Mouse (Mus musculus) embryonic facial prominence, embryonic 12.5 days (tissue): ENCODE data around the gene Gsdma3. TPM values are rescaled to one million over a fixed set of nuclear protein-coding genes. Genes with fewer than 3 reads are reported as not detected.

Experiments used
- ATAC-seq: fragments of 200-750 bp; cut with Nextera tagmentation; 2 replicates; pipeline ENCODE4 v1.8.0; 2017; ENCODE audit not compliant: insufficient number of reproducible peaks, insufficient read depth, low FRiP score, low TSS enrichment
- H3K27ac ChIP-seq: fragments of 300-500 bp; sonication (generic); 2 replicates; pipeline ENCODE4 v1.5.1; 2016; ENCODE audit warnings: mild to moderate bottlenecking
- H3K27me3 ChIP-seq: fragments of 300-500 bp; sonication (generic); 2 replicates; pipeline ENCODE4 v1.6.1; 2016; ENCODE audit warnings: mild to moderate bottlenecking, moderate library complexity
- H3K36me3 ChIP-seq: fragments of 300-500 bp; sonication (generic); 2 replicates; pipeline ENCODE4 v1.6.1; 2016; ENCODE audit warnings: mild to moderate bottlenecking
- H3K4me1 ChIP-seq: fragments of 300-500 bp; sonication (generic); 2 replicates; pipeline ENCODE4 v1.6.1; 2016
- H3K4me2 ChIP-seq: fragments of 300-500 bp; sonication (generic); replicated peaks from 2 replicates; pipeline ENCODE4 v1.6.1; 2016; ENCODE audit warnings: mild to moderate bottlenecking, moderate library complexity
- H3K4me3 ChIP-seq: fragments of 300-500 bp; sonication (generic); 2 replicates; pipeline ENCODE4 v1.5.1; 2016; ENCODE audit warnings: mild to moderate bottlenecking
- H3K9ac ChIP-seq: fragments of 300-500 bp; sonication (generic); 2 replicates; pipeline ENCODE4 v1.6.1; 2016; ENCODE audit warnings: mild to moderate bottlenecking, moderate library complexity
- H3K9me3 ChIP-seq: fragments of 300-500 bp; sonication (generic); 2 replicates; pipeline ENCODE4 v1.6.1; 2016; ENCODE audit warnings: mild to moderate bottlenecking, moderate library complexity
- WGBS: fragments of 180-500 bp; shearing (Covaris S2); methylation state at CpG from one replicate; pipeline ENCODE4 v1.1.7; 2016; 5-methylcytosine and 5-hydroxymethylcytosine counted together
- polyA plus RNA-seq: library from polyadenylated mRNA; unstranded; fragments of >200 nt; fragmentation: Nextera tagmentation; extraction: Ambion mirVana; gene quantifications from 2 replicates; pipeline ENCODE4 v1.2.1, GENCODE M21; 2016

Gsdma3 gene
- not detected in 2 replicates for polyA plus RNA-seq

- H3K27me3 ChIP-seq = 0 out of 2 replicates have a peak, but pooled peaks cover 3% of the 10 kb centered on the region
- H3K27ac ChIP-seq = no peak within 1 kb of the TSS
- no peaks in the 10 kb centered on the region for H3K36me3 ChIP-seq
- no peak within 1 kb of the TSS for H3K9ac ChIP-seq
- 88% methylated on average over 10 of the region's 10 CpGs for WGBS
- no peaks in the 10 kb centered on the region for H3K4me1 ChIP-seq
- H3K4me3 ChIP-seq = no peak within 1 kb of the TSS
- no peak for ATAC-seq
- no peaks in the 10 kb centered on the region for H3K9me3 ChIP-seq
- no peak within 1 kb of the TSS for H3K4me2 ChIP-seq
Observed at GRCm38 (mm10) chr11:98625611-98626410, at the start of gene Gsdma3, which contains the start of gene Gm12355. Gene Gsdma3 (plus strand): TSS chr11:98626360. Gene Gm12355 (minus strand): TSS chr11:98625661.

- H3K9me3 ChIP-seq = no peaks in the 10 kb centered on the region
- H3K4me2 ChIP-seq = no peak overlapping the region
- no peaks in the 10 kb centered on the region for H3K4me1 ChIP-seq
- no peak overlapping the region for H3K4me3 ChIP-seq
- no peak for ATAC-seq
- H3K9ac ChIP-seq = no peak overlapping the region
- H3K36me3 ChIP-seq = peaks cover 22% of the 10 kb centered on the region
- H3K27ac ChIP-seq = no peak overlapping the region
- 83% methylated on average over 5 of the region's 5 CpGs for WGBS
- H3K27me3 ChIP-seq = no peaks in the 10 kb centered on the region
Observed at GRCm38 (mm10) chr11:98577776-98578175, 48.4 kb upstream of the Gsdma3 start.

- no peak overlapping the region for H3K9ac ChIP-seq
- ATAC-seq = no peak
- H3K36me3 ChIP-seq = peaks cover 31% of the 10 kb centered on the region
- peaks cover 8% of the 10 kb centered on the region for H3K4me1 ChIP-seq
- H3K27me3 ChIP-seq = no peaks in the 10 kb centered on the region
- 77% methylated on average over 16 of the region's 16 CpGs for WGBS
- H3K27ac ChIP-seq = no peak overlapping the region
- no peak overlapping the region for H3K4me2 ChIP-seq
- H3K9me3 ChIP-seq = no peaks in the 10 kb centered on the region
- H3K4me3 ChIP-seq = no peak overlapping the region
Observed at GRCm38 (mm10) chr11:98580301-98581121, 45.6 kb upstream of the Gsdma3 start.

- Histone ChIP-seq H3K36me3 (peaks cover 31% of the 10 kb centered on the region), H3K4me2 (no peak overlapping the region), H3K4me3 (no peak overlapping the region), H3K9ac (no peak overlapping the region), H3K9me3 (no peaks in the 10 kb centered on the region), H3K27me3 (no peaks in the 10 kb centered on the region), H3K27ac (no peak overlapping the region), H3K4me1 (peaks cover 17% of the 10 kb centered on the region)
- WGBS = 70% methylated on average over 17 of the region's 17 CpGs
- ATAC-seq = no peak
Observed at GRCm38 (mm10) chr11:98581286-98582029, 44.7 kb upstream of the Gsdma3 start.

GRCm38 (mm10) chr11:98582030-98582388 lies 44.2 kb upstream of the Gsdma3 start:
- Histone ChIP-seq H3K4me2 (no peak overlapping the region), H3K9me3 (no peaks in the 10 kb centered on the region), H3K36me3 (peaks cover 31% of the 10 kb centered on the region), H3K4me1 (peaks cover 17% of the 10 kb centered on the region), H3K27ac (no peak overlapping the region), H3K9ac (no peak overlapping the region), H3K4me3 (no peak overlapping the region), H3K27me3 (no peaks in the 10 kb centered on the region)
- WGBS = 79% methylated on average over 8 of the region's 8 CpGs
- ATAC-seq = no peak

- Histone ChIP-seq H3K27me3 (no peaks in the 10 kb centered on the region), H3K9ac (no peak overlapping the region), H3K4me1 (peaks cover 20% of the 10 kb centered on the region), H3K4me3 (no peak overlapping the region), H3K9me3 (no peaks in the 10 kb centered on the region), H3K27ac (no peak overlapping the region), H3K4me2 (no peak overlapping the region), H3K36me3 (peaks cover 31% of the 10 kb centered on the region)
- WGBS = 88% methylated on average over 12 of the region's 12 CpGs
- no peak for ATAC-seq
Observed at GRCm38 (mm10) chr11:98582551-98583264, 43.5 kb upstream of the Gsdma3 start.

GRCm38 (mm10) chr11:98583265-98583552 lies 43.0 kb upstream of the Gsdma3 start:
- Histone ChIP-seq H3K9ac (no peak overlapping the region), H3K27me3 (no peaks in the 10 kb centered on the region), H3K9me3 (no peaks in the 10 kb centered on the region), H3K36me3 (peaks cover 31% of the 10 kb centered on the region), H3K27ac (no peak overlapping the region), H3K4me1 (peaks cover 25% of the 10 kb centered on the region), H3K4me2 (no peak overlapping the region), H3K4me3 (no peak overlapping the region)
- 91% methylated on average over 3 of the region's 3 CpGs for WGBS
- no peak for ATAC-seq

- Histone ChIP-seq H3K4me3 (no peak overlapping the region), H3K9me3 (no peaks in the 10 kb centered on the region), H3K36me3 (peaks cover 31% of the 10 kb centered on the region), H3K4me2 (no peak overlapping the region), H3K27me3 (no peaks in the 10 kb centered on the region), H3K27ac (no peak overlapping the region), H3K9ac (no peak overlapping the region), H3K4me1 (peaks cover 29% of the 10 kb centered on the region)
- no peak for ATAC-seq
- 36% methylated on average over 3 of the region's 3 CpGs for WGBS
Observed at GRCm38 (mm10) chr11:98583571-98583970, 42.6 kb upstream of the Gsdma3 start.

- Histone ChIP-seq H3K4me3 (no peak overlapping the region), H3K36me3 (peaks cover 31% of the 10 kb centered on the region), H3K27me3 (no peaks in the 10 kb centered on the region), H3K4me1 (peaks cover 32% of the 10 kb centered on the region), H3K9ac (no peak overlapping the region), H3K27ac (no peak overlapping the region), H3K9me3 (no peaks in the 10 kb centered on the region), H3K4me2 (no peak overlapping the region)
- ATAC-seq = no peak
- WGBS = 48% methylated on average over 1 of the region's 1 CpGs
Observed at GRCm38 (mm10) chr11:98584146-98584545, 42.0 kb upstream of the Gsdma3 start.

GRCm38 (mm10) chr11:98584629-98585177 lies 41.5 kb upstream of the Gsdma3 start:
- Histone ChIP-seq H3K4me2 (no peak overlapping the region), H3K27ac (no peak overlapping the region), H3K36me3 (peaks cover 31% of the 10 kb centered on the region), H3K4me3 (no peak overlapping the region), H3K4me1 (peaks cover 32% of the 10 kb centered on the region), H3K9ac (no peak overlapping the region), H3K27me3 (no peaks in the 10 kb centered on the region), H3K9me3 (no peaks in the 10 kb centered on the region)
- 92% methylated on average over 6 of the region's 6 CpGs for WGBS
- no peak for ATAC-seq
